Mouse (Mus musculus): ENCODE results near the gene Dynlrb1. TPM values are rescaled to one million over a fixed set of nuclear protein-coding genes. Genes with fewer than 3 reads are reported as not detected.

Gene Dynlrb1
- polyA plus RNA-seq, 1 experiment: 376 TPM

DNA sequence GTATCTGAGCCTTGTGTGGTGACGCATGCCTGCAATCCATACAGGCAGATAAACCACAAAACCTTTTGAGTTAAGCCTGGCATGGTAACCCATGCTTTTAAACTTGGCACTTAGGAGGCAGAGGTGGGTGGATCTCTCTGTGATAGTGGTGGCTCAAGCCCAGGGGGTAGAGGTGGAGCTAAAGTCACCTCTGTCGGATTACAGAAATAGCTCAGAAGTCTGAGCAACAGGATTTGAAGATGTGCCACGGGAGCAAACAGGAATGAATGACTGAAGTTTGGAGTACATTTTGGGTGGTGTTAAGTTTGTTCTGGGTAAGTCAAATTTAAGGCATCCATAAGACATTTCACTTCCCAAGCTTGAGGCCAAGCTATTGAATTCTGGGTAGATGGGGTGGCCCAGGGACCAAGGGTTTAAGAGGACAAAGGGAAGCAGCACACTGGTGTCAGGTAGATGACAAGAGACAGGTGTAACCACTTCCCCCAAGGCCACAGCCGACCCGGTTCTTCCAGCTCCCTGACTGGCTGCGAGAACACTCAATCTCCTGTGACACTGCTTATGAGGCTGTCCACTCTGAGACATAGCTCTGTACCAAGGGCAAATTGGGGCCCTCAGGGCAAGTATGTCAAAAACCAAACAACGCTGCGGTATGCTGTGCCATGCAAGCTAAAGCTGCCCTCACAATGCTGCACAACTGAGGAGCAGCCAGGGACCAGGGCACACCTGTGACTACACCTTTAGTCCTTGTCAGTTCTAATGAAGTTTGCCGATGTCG, 36.2 kb downstream of the Dynlrb1 start:
- no peaks in the 10 kb centered on the region for H3K4me1 ChIP-seq (ENCODE audit: control insufficient read depth, insufficient read depth, insufficient read length, low read length)
- H3K27ac ChIP-seq (replicated peaks; ENCODE audit: low read depth, low read length): no peak overlapping the region
- H3K4me3 ChIP-seq (ENCODE audit: insufficient read depth, low read depth, low read length): no peak overlapping the region

DNA sequence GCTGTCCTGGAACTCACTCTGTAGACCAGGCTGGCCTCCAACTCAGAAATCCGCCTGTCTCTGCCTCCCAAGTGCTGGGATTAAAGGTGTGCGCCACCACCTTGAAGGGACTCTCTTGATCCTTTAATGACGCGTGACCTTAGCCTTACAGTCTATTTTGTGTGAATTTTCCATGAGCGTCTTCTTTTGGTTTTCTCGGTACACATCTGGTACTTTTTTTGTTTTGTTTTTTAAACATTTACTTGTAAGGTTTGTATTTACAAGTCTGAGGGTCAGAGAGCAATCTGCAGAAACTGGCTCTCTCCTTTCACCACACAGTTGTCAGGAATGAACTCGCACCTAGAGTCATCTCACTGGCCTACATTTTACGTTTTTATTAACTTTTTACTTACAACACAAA, 37.3 kb downstream of the Dynlrb1 start:
- no peak overlapping the region for H3K27ac ChIP-seq (replicated peaks; ENCODE audit: low read depth, low read length)
- no peaks in the 10 kb centered on the region; the same call in 1 of the 2 replicates for H3K4me1 ChIP-seq (ENCODE audit: control insufficient read depth, insufficient read depth, insufficient read length, low read length)
- no peak overlapping the region for H3K4me3 ChIP-seq (ENCODE audit: insufficient read depth, low read depth, low read length)

- Histone ChIP-seq H3K4me3 (ENCODE audit: insufficient read depth, low read depth, low read length) (peak within 1 kb of the TSS; percentile 73), H3K27ac (replicated peaks; ENCODE audit: low read depth, low read length) (peak within 1 kb of the TSS; percentile 70), H3K4me1 (ENCODE audit: control insufficient read depth, insufficient read depth, insufficient read length, low read length) (no peaks in the 10 kb centered on the region; the same call in 1 of the 2 replicates)
These were observed 39.9 kb downstream of the Dynlrb1 start, which contains the start of gene Map1lc3a for GRCm38 (mm10) chr2:155276195-155276594. TSS of gene Map1lc3a (plus strand) at chr2:155276297.

DNA sequence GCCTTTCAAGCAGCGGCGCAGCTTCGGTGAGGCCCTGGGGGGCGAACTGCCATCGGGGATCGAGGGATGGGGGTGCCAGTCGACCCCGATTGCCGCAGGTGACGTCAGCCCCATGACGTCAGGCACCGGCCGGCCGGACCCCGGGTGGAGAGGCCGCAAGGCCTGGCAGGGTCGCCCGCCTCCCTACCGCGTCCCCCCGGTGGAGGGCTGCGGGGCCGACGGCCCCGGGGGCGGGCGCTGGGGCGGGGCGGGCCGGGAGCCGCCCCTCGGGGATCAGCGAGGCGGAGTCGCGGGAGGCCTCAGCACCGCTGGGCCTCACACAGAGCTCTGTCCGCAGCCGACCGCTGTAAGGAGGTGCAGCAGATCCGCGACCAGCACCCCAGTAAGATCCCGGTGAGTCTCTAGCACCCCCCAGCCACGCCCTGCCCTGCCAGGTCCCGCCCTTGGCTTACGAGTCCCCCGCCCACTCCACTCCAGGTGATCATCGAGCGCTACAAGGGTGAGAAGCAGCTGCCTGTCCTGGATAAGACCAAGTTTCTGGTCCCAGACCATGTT, 40.4 kb downstream of the Dynlrb1 start:
- H3K4me1 ChIP-seq (ENCODE audit: control insufficient read depth, insufficient read depth, insufficient read length, low read length): no peaks in the 10 kb centered on the region; the same call in 1 of the 2 replicates
- peak overlapping the region; percentile 70 for H3K27ac ChIP-seq (replicated peaks; ENCODE audit: low read depth, low read length)
- H3K4me3 ChIP-seq (ENCODE audit: insufficient read depth, low read depth, low read length): peak overlapping the region; percentile 73

DNA sequence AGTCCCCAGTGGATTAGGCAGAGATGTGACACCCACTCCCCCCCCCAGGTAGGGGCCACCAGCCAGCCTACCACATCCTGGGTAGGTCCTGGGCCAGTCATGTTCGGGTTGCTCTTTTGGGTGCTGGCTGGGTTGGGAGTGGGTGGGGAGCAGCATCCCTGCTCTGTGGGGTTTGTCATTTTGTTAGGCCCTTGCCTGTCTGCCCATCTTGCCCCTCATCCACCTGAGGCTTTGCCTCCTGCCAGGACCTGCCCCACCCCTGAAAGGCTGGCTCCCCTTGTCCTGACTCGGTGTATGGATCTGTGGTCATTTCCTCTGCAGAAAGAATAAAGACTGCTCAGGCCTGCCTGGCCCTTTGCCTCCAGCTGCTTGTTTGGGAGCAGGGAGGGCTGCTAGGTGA, 41.4 kb downstream of the Dynlrb1 start:
- peak overlapping the region; percentile 70 for H3K27ac ChIP-seq (replicated peaks; ENCODE audit: low read depth, low read length)
- H3K4me1 ChIP-seq (ENCODE audit: control insufficient read depth, insufficient read depth, insufficient read length, low read length): no peaks in the 10 kb centered on the region; the same call in 1 of the 2 replicates
- H3K4me3 ChIP-seq (ENCODE audit: insufficient read depth, low read depth, low read length): peak overlapping the region; percentile 73

DNA sequence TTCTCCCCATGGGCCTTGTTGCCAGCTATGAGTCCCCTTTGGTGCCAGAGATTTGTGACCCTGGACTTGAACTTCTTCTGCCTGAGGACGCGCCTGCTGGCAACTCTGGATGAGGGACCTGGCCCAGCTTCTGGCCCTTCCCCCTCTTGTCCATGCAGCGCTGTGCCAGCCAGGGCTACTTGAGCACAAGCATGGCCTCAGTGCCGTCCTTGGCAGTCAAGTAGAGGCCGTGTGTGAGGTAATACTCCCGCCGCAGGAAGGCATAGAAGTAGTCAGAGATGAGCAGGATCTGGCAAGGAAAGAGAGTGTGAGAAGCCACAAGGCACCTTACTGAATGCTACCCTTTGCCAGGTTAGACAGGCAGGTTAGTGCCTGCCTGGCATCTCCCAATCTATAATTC, 42.0 kb downstream of the Dynlrb1 start:
- Histone ChIP-seq H3K27ac (replicated peaks; ENCODE audit: low read depth, low read length) (peak overlapping the region; percentile 70), H3K4me1 (ENCODE audit: control insufficient read depth, insufficient read depth, insufficient read length, low read length) (no peaks in the 10 kb centered on the region; the same call in 1 of the 2 replicates), H3K4me3 (ENCODE audit: insufficient read depth, low read depth, low read length) (peak overlapping the region; percentile 73)

DNA sequence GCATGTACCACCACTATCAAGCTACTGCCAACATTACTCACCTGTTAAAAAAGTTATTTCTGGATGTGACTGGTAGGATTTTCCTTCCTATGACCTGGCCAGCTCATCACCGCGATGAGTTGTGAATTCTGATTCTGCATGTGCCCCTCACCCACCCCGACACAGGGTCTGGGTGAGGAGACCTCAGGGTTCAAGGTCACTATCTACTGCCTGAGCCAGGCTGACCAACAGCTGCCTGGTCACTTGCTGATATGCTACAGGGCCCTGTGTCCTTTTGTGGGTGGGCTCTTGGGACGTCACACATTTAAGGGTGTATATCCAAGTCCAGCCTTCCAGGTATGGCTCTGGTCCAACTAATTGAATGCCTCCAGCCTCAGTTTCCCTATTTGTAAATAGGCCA, 42.8 kb downstream of the Dynlrb1 start:
- Histone ChIP-seq H3K27ac (replicated peaks; ENCODE audit: low read depth, low read length) (peak overlapping the region; percentile 59; the same call in 1 of the 2 replicates), H3K4me1 (ENCODE audit: control insufficient read depth, insufficient read depth, insufficient read length, low read length) (peaks cover 5% of the 10 kb centered on the region; the same call in 1 of the 2 replicates), H3K4me3 (ENCODE audit: insufficient read depth, low read depth, low read length) (no peak overlapping the region)

DNA sequence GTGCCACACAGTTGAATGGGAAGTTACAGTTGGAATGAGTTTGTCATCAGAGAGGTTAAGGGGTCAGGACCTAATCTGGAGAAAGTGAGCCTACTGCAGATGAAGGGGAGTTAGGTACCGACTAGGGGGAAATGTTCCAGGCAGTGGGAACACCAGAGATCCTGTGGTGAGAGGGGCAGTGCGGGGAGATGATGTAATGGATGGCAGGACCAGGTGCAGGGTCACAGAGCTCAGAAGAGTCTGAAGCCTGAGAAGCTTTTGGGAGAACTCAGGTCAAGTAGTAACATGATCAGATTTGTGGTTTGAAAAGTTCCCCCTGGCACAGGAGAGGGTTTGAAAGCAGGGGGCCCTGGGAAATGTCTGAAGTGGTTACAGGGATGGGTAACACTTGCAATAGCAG, 43.8 kb downstream of the Dynlrb1 start:
- no peak overlapping the region for H3K4me3 ChIP-seq (ENCODE audit: insufficient read depth, low read depth, low read length)
- peaks cover 5% of the 10 kb centered on the region; the same call in 1 of the 2 replicates for H3K4me1 ChIP-seq (ENCODE audit: control insufficient read depth, insufficient read depth, insufficient read length, low read length)
- no peak overlapping the region for H3K27ac ChIP-seq (replicated peaks; ENCODE audit: low read depth, low read length)

GRCm38 (mm10) chr2:155283793-155284192, 47.5 kb downstream of the Dynlrb1 start:
- H3K27ac ChIP-seq (replicated peaks; ENCODE audit: low read depth, low read length): no peak overlapping the region
- peaks cover 9% of the 10 kb centered on the region for H3K4me1 ChIP-seq (ENCODE audit: control insufficient read depth, insufficient read depth, insufficient read length, low read length)
- no peak overlapping the region for H3K4me3 ChIP-seq (ENCODE audit: insufficient read depth, low read depth, low read length)

GRCm38 (mm10) chr2:155284647-155285046, 48.3 kb downstream of the Dynlrb1 start:
- Histone ChIP-seq H3K27ac (replicated peaks; ENCODE audit: low read depth, low read length) (0 out of 2 replicates have a peak overlapping the region, but pooled peaks have one; percentile 7), H3K4me1 (ENCODE audit: control insufficient read depth, insufficient read depth, insufficient read length, low read length) (peaks cover 9% of the 10 kb centered on the region), H3K4me3 (ENCODE audit: insufficient read depth, low read depth, low read length) (no peak overlapping the region)

DNA sequence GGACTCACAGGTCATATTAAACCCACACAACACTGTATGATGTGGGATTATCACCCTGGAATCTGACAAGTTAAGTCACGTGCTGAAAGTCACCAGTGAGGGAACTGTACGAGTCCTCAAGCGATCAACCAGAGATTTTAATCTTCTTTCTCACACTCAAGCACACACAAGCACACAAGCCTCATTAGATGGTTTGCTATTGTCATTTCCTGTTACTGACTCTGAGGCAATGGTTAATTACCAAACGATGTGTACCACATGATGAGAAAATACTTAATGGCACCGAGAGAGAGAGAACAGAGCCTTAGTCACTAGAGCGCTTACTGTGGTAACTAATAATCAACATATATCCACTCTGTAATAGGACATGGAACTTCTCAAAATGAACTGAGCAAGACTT, 49.4 kb downstream of the Dynlrb1 start:
- peaks cover 9% of the 10 kb centered on the region for H3K4me1 ChIP-seq (ENCODE audit: control insufficient read depth, insufficient read depth, insufficient read length, low read length)
- no peak overlapping the region for H3K4me3 ChIP-seq (ENCODE audit: insufficient read depth, low read depth, low read length)
- H3K27ac ChIP-seq (replicated peaks; ENCODE audit: low read depth, low read length): no peak overlapping the region

DNA sequence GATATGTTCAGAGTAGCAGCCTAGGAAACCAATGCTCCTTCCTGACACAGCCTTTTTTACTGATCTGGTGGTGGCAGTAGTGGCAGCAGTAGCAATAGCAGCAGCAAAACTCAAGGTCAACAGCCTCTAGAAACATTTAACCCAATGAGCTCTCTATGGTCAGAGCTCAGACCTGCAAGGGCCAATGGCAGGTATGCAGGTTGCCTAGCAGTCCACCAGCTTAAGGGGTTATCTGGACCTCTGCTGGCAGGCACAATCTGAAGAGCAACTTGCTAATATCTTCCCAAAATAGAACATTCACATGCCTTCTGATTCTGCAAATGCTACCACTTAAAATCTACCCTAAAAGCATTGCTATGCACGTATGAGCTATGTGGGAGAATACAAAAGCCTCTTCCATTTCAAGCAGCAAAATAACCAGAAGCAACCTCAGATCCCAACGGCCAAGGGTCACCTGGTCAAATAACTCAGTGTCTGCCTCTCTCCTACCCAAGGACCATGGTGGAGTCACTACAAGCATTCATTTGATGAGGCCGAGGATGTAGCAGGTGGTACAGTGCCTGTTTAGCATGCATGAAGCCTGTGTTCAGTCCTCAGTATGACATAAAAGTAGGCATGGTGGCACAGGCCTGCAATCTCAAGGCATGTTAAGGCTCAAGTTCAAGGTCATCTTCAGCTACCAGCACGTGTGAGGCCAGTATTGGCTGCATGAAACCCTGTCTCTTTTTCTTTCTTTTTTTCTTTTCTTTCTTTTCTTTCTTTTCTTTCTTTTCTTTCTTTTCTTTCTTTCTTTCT, 51.3 kb downstream of the Dynlrb1 start:
- peaks cover 9% of the 10 kb centered on the region for H3K4me1 ChIP-seq (ENCODE audit: control insufficient read depth, insufficient read depth, insufficient read length, low read length)
- no peak overlapping the region for H3K27ac ChIP-seq (replicated peaks; ENCODE audit: low read depth, low read length)
- H3K4me3 ChIP-seq (ENCODE audit: insufficient read depth, low read depth, low read length): no peak overlapping the region

- Histone ChIP-seq H3K4me1 (ENCODE audit: control insufficient read depth, insufficient read depth, insufficient read length, low read length) (peaks cover 4% of the 10 kb centered on the region; the same call in 1 of the 2 replicates), H3K4me3 (ENCODE audit: insufficient read depth, low read depth, low read length) (no peak overlapping the region), H3K27ac (replicated peaks; ENCODE audit: low read depth, low read length) (no peak overlapping the region)
These were observed 53.7 kb downstream of the Dynlrb1 start for GRCm38 (mm10) chr2:155290066-155290465.

- Histone ChIP-seq H3K4me3 (ENCODE audit: insufficient read depth, low read depth, low read length) (no peak overlapping the region), H3K4me1 (ENCODE audit: control insufficient read depth, insufficient read depth, insufficient read length, low read length) (peaks cover 11% of the 10 kb centered on the region), H3K27ac (replicated peaks; ENCODE audit: low read depth, low read length) (no peak overlapping the region)
These were observed 57.0 kb downstream of the Dynlrb1 start for GRCm38 (mm10) chr2:155293382-155293781.

- H3K4me3 ChIP-seq (ENCODE audit: insufficient read depth, low read depth, low read length): no peak overlapping the region
- H3K4me1 ChIP-seq (ENCODE audit: control insufficient read depth, insufficient read depth, insufficient read length, low read length): peaks cover 15% of the 10 kb centered on the region
- H3K27ac ChIP-seq (replicated peaks; ENCODE audit: low read depth, low read length): no peak overlapping the region
These were observed 57.6 kb downstream of the Dynlrb1 start for GRCm38 (mm10) chr2:155293946-155294345.

All from brown adipose tissue, adult 24 weeks (tissue).